Mouse (Mus musculus): ENCODE results near the gene Filip1. TPM values are rescaled to one million over a fixed set of nuclear protein-coding genes. Genes with fewer than 3 reads are reported as not detected.
A peak's percentile ranks its signal among the peaks of the same experiment; 100 is the strongest.

Filip1 gene
- polyA plus RNA-seq, 1 experiment from 2014 or later: 5.9 TPM

- no peak for TF ChIP-seq CTCF (IDR thresholded peaks at IDR 0.05; ENCODE audit: low read depth)
- 25% methylated on average over 10 of the region's 10 CpGs for WGBS
- Histone ChIP-seq H3K9ac (ENCODE audit: low read depth, low read length) (no peak overlapping the region), H3K27ac (peak overlapping the region; percentile 40; the same call in 1 of the 2 replicates), H3K36me3 (ENCODE audit: insufficient read depth, low read length) (no peaks in the 10 kb centered on the region), H3K4me3 (replicated peaks; ENCODE audit: low read depth, low read length) (no peak overlapping the region), H3K9me3 (replicated peaks; ENCODE audit: low read length) (no peaks in the 10 kb centered on the region), H3K4me1 (replicated peaks; ENCODE audit: insufficient read depth, low read length) (peaks cover 9% of the 10 kb centered on the region), H3K4me2 (ENCODE audit: low read length) (no peak overlapping the region), H3K27me3 (ENCODE audit: insufficient read depth, low read length) (no peaks in the 10 kb centered on the region)
- peak; percentile 47 for DNase-seq (ENCODE audit: low spot score)
- ATAC-seq (replicated peaks; ENCODE audit: low FRiP score, low read depth): peak; percentile 54; the same call in 1 of the 2 replicates
Measured at GRCm38 (mm10) chr9:79921701-79922492, 90.8 kb downstream of the Filip1 start.

- H3K36me3 ChIP-seq (ENCODE audit: insufficient read depth, low read length): no peaks in the 10 kb centered on the region
- H3K9ac ChIP-seq (ENCODE audit: low read depth, low read length): no peak overlapping the region
- no peak overlapping the region for H3K4me2 ChIP-seq (ENCODE audit: low read length)
- TF ChIP-seq CTCF (IDR thresholded peaks at IDR 0.05; ENCODE audit: low read depth): no peak
- ATAC-seq (replicated peaks; ENCODE audit: low FRiP score, low read depth): no peak
- H3K27ac ChIP-seq: no peak overlapping the region
- no peaks in the 10 kb centered on the region for H3K27me3 ChIP-seq (ENCODE audit: insufficient read depth, low read length)
- H3K4me3 ChIP-seq (replicated peaks; ENCODE audit: low read depth, low read length): no peak overlapping the region
- no peaks in the 10 kb centered on the region for H3K9me3 ChIP-seq (replicated peaks; ENCODE audit: low read length)
- H3K4me1 ChIP-seq (replicated peaks; ENCODE audit: insufficient read depth, low read length): peaks cover 9% of the 10 kb centered on the region
- WGBS: 47% methylated on average over 5 of the region's 5 CpGs
- DNase-seq (ENCODE audit: low spot score): no peak
Measured at GRCm38 (mm10) chr9:79920540-79920933, 92.1 kb downstream of the Filip1 start.

GRCm38 (mm10) chr9:79919750-79920539 lies 92.7 kb downstream of the Filip1 start:
- no peak overlapping the region for H3K4me2 ChIP-seq (ENCODE audit: low read length)

GRCm38 (mm10) chr9:79919303-79919721 lies 93.3 kb downstream of the Filip1 start:
- Histone ChIP-seq H3K27ac (no peak overlapping the region), H3K9ac (ENCODE audit: low read depth, low read length) (no peak overlapping the region), H3K4me3 (replicated peaks; ENCODE audit: low read depth, low read length) (no peak overlapping the region), H3K36me3 (ENCODE audit: insufficient read depth, low read length) (no peaks in the 10 kb centered on the region), H3K27me3 (ENCODE audit: insufficient read depth, low read length) (no peaks in the 10 kb centered on the region), H3K9me3 (replicated peaks; ENCODE audit: low read length) (no peaks in the 10 kb centered on the region), H3K4me2 (ENCODE audit: low read length) (no peak overlapping the region), H3K4me1 (replicated peaks; ENCODE audit: insufficient read depth, low read length) (peaks cover 9% of the 10 kb centered on the region)
- no peak; the same call in 1 of the 2 replicates for ATAC-seq (replicated peaks; ENCODE audit: low FRiP score, low read depth)
- no peak for TF ChIP-seq CTCF (IDR thresholded peaks at IDR 0.05; ENCODE audit: low read depth)
- DNase-seq (ENCODE audit: low spot score): no peak
- WGBS: 21% methylated on average over 7 of the region's 7 CpGs

More at GRCm38 (mm10) chr9:79919750-79920539, 92.7 kb downstream of the Filip1 start:
- Histone ChIP-seq H3K27ac (no peak overlapping the region), H3K27me3 (ENCODE audit: insufficient read depth, low read length) (no peaks in the 10 kb centered on the region), H3K4me3 (replicated peaks; ENCODE audit: low read depth, low read length) (no peak overlapping the region), H3K9me3 (replicated peaks; ENCODE audit: low read length) (no peaks in the 10 kb centered on the region), H3K9ac (ENCODE audit: low read depth, low read length) (no peak overlapping the region), H3K4me1 (replicated peaks; ENCODE audit: insufficient read depth, low read length) (peaks cover 9% of the 10 kb centered on the region), H3K36me3 (ENCODE audit: insufficient read depth, low read length) (no peaks in the 10 kb centered on the region)
- WGBS: 48% methylated on average over 9 of the region's 9 CpGs
- ATAC-seq (replicated peaks; ENCODE audit: low FRiP score, low read depth) (no peak), DNase-seq (ENCODE audit: low spot score) (no peak)
- no peak for TF ChIP-seq CTCF (IDR thresholded peaks at IDR 0.05; ENCODE audit: low read depth)

- Histone ChIP-seq H3K4me3 (replicated peaks; ENCODE audit: low read depth, low read length) (no peak overlapping the region), H3K27me3 (ENCODE audit: insufficient read depth, low read length) (no peaks in the 10 kb centered on the region), H3K36me3 (ENCODE audit: insufficient read depth, low read length) (no peaks in the 10 kb centered on the region), H3K9ac (ENCODE audit: low read depth, low read length) (no peak overlapping the region), H3K4me2 (ENCODE audit: low read length) (no peak overlapping the region), H3K27ac (no peak overlapping the region), H3K4me1 (replicated peaks; ENCODE audit: insufficient read depth, low read length) (peaks cover 9% of the 10 kb centered on the region), H3K9me3 (replicated peaks; ENCODE audit: low read length) (no peaks in the 10 kb centered on the region)
- no peak for TF ChIP-seq CTCF (IDR thresholded peaks at IDR 0.05; ENCODE audit: low read depth)
- 47% methylated on average over 10 of the region's 10 CpGs for WGBS
- ATAC-seq (replicated peaks; ENCODE audit: low FRiP score, low read depth) (no peak), DNase-seq (ENCODE audit: low spot score) (no peak)
Measured at GRCm38 (mm10) chr9:79918325-79919117, 94.1 kb downstream of the Filip1 start.

GRCm38 (mm10) chr9:79914276-79914675 lies 98.4 kb downstream of the Filip1 start:
- TF ChIP-seq CTCF (IDR thresholded peaks at IDR 0.05; ENCODE audit: low read depth): no peak
- no peak for ATAC-seq (replicated peaks; ENCODE audit: low FRiP score, low read depth)
- 40% methylated on average over 4 of the region's 4 CpGs for WGBS

More at GRCm38 (mm10) chr9:79914276-79914675, 98.4 kb downstream of the Filip1 start:
- peaks cover 3% of the 10 kb centered on the region; the same call in 1 of the 2 replicates for H3K4me1 ChIP-seq (replicated peaks; ENCODE audit: insufficient read depth, low read length)
- no peaks in the 10 kb centered on the region for H3K27me3 ChIP-seq (ENCODE audit: insufficient read depth, low read length)
- H3K27ac ChIP-seq: no peak overlapping the region
- H3K9me3 ChIP-seq (replicated peaks; ENCODE audit: low read length): no peaks in the 10 kb centered on the region
- H3K4me2 ChIP-seq (ENCODE audit: low read length): no peak overlapping the region
- no peak overlapping the region for H3K4me3 ChIP-seq (replicated peaks; ENCODE audit: low read depth, low read length)
- no peaks in the 10 kb centered on the region for H3K36me3 ChIP-seq (ENCODE audit: insufficient read depth, low read length)
- no peak overlapping the region for H3K9ac ChIP-seq (ENCODE audit: low read depth, low read length)
- no peak for DNase-seq (ENCODE audit: low spot score)
